Mouse (Mus musculus): ENCODE data around the gene Cdh16. TPM values are rescaled to one million over a fixed set of nuclear protein-coding genes. Genes with fewer than 3 reads are reported as not detected.
"Not testable (repeated sequence)": the region's sequence is repeated elsewhere in the genome, so short reads cannot be mapped to it uniquely, and the experiment has no call there.

Gene Cdh16
- polyA plus RNA-seq (2016; fragmentation: Nextera tagmentation; extraction: Ambion mirVana), result not detected in 2 replicates

DNA sequence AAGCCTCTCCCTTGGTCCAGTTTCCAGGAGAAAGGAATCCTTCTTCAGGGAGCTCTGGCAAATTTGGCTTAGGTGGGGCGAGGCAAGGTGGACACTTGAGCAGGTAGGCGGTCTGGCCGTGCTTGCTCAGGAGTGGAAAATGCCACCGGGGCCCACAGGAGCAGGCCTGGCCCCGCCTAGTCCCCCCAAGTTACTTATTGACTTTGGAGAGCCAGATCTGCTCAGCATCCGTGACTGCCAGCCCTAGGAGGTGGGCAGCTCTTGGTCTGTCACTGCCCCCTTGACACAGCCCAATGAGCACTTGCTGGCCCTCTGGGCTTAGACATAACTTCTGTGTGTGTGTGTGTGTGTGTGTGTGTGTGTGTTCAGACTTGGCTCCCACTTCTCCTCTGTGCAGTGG, at the start of gene Cdh16:
TSS of gene Cdh16 (minus strand) at position 236 of the 400 bp plus-strand sequence.
- H3K4me1 ChIP-seq, result no peaks in the 10 kb centered on the region
- H3K4me3 ChIP-seq, result no peak within 1 kb of the TSS
- no peak within 1 kb of the TSS for H3K27ac ChIP-seq
- H3K27me3 ChIP-seq, result peaks cover 8% of the 10 kb centered on the region
- H3K36me3 ChIP-seq, result no peaks in the 10 kb centered on the region
- WGBS, result 81% methylated on average over 6 of the region's 6 CpGs
- H3K4me2 ChIP-seq (replicated peaks), result no peak within 1 kb of the TSS
- no peak for ATAC-seq (ENCODE audit: insufficient number of reproducible peaks, insufficient read depth, low FRiP score, low TSS enrichment)
- H3K9me3 ChIP-seq, result no peaks in the 10 kb centered on the region
- H3K9ac ChIP-seq, result no peak within 1 kb of the TSS

DNA sequence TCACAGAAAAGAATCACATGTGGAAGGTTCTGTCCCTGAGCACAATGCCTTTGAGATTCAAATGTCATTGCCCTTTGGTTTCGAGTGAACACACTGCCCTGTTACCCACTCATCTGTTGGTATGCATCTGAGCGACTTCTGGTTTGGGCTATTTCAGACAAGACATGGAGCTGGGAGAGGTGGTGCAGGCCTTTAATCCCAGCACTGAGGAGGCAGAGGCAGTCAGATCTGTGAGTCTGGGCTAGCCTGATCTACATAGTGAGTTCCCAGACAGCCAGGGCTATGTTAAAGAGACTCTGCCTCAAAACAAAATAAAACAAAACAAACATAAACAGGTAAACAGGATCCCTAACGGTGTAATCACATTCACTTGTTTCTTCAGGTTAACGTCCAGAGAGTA, 31.4 kb upstream of the Cdh16 start:
- Histone ChIP-seq H3K4me2 (replicated peaks) (no peak overlapping the region), H3K9ac (no peak overlapping the region), H3K36me3 (no peaks in the 10 kb centered on the region), H3K27me3 (no peaks in the 10 kb centered on the region), H3K27ac (no peak overlapping the region), H3K9me3 (no peaks in the 10 kb centered on the region), H3K4me1 (no peaks in the 10 kb centered on the region), H3K4me3 (no peak overlapping the region)
- no peak for ATAC-seq (ENCODE audit: insufficient number of reproducible peaks, insufficient read depth, low FRiP score, low TSS enrichment)
- WGBS, result 73% methylated on average over 4 of the region's 4 CpGs

DNA sequence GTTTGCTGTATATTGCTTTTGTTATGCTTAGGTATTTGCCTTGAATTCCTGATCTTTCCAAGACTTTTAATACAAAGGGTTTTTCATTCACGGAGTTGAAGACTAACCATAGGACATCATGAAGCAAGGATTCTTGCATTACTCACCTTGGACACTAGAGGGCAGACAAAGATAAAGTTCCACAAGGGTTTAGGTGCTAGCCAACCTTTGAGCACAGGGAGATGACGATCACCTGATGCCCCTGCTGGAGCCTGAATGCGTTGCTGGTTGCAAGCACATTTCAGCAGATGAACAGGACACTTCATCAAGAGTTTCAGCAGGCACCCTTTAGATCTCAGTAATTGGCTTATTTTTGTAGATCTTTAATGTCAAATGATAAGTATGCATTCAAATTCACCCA, 30.8 kb upstream of the Cdh16 start:
- Histone ChIP-seq H3K4me1 (no peaks in the 10 kb centered on the region), H3K27ac (no peak overlapping the region), H3K27me3 (no peaks in the 10 kb centered on the region), H3K9ac (no peak overlapping the region), H3K4me2 (replicated peaks) (no peak overlapping the region), H3K9me3 (no peaks in the 10 kb centered on the region), H3K4me3 (no peak overlapping the region), H3K36me3 (no peaks in the 10 kb centered on the region)
- peak; percentile 74 for ATAC-seq (ENCODE audit: insufficient number of reproducible peaks, insufficient read depth, low FRiP score, low TSS enrichment)
- WGBS, result 6% methylated on average over 3 of the region's 3 CpGs

DNA sequence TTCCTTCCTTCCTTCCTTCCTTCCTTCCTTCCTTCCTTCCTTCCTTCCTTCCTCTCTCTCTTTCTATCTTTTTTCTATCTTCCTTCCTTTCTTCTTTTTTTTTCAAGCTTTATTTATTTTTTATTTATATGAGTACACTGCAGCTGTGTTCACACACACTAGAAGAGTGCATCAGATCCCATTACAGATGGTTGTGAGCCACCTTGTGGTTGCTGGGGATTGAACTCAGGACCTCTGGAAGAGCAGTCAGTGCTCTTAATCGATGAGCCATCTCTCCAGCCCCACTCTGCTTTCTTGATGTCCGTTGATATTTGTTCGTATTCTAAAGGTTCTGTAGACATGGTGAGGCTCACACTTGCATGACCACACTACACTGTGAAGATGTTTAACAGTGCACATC, 20.0 kb upstream of the Cdh16 start:
- not testable (repeated sequence) for H3K27me3 ChIP-seq; H3K36me3 ChIP-seq; H3K9me3 ChIP-seq; H3K27ac ChIP-seq; H3K4me2 ChIP-seq (replicated peaks); ATAC-seq (ENCODE audit: insufficient number of reproducible peaks, insufficient read depth, low FRiP score, low TSS enrichment); H3K4me3 ChIP-seq; H3K9ac ChIP-seq
- 72% methylated on average over 3 of the region's 3 CpGs for WGBS
- H3K4me1 ChIP-seq, result peaks cover 10% of the 10 kb centered on the region

DNA sequence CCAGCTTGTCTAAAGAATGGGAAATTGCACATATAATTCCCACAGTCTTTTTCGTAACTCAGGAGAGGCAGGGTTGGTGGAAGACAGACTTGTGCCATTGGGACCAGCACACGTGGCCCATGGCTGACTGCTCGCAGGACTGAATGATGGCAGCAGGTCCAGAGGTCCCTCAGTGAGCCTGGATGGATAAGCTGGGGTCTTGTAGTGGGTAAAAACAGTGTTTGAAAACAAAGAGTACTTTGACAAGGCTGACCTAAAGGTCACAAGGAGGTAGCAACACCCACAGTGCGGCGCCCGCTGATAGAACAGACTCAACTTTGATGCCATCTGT, 18.1 kb upstream of the Cdh16 start:
- 67% methylated on average over 6 of the region's 6 CpGs for WGBS
- Histone ChIP-seq H3K4me3 (peak overlapping the region; percentile 83), H3K27me3 (no peaks in the 10 kb centered on the region), H3K4me1 (peaks cover 10% of the 10 kb centered on the region), H3K27ac (no peak overlapping the region), H3K9me3 (no peaks in the 10 kb centered on the region), H3K36me3 (0 out of 2 replicates have a peak, but pooled peaks cover 9% of the 10 kb centered on the region), H3K4me2 (replicated peaks) (peak overlapping the region; percentile 90), H3K9ac (peak overlapping the region; percentile 89)
- ATAC-seq (ENCODE audit: insufficient number of reproducible peaks, insufficient read depth, low FRiP score, low TSS enrichment), result no peak

DNA sequence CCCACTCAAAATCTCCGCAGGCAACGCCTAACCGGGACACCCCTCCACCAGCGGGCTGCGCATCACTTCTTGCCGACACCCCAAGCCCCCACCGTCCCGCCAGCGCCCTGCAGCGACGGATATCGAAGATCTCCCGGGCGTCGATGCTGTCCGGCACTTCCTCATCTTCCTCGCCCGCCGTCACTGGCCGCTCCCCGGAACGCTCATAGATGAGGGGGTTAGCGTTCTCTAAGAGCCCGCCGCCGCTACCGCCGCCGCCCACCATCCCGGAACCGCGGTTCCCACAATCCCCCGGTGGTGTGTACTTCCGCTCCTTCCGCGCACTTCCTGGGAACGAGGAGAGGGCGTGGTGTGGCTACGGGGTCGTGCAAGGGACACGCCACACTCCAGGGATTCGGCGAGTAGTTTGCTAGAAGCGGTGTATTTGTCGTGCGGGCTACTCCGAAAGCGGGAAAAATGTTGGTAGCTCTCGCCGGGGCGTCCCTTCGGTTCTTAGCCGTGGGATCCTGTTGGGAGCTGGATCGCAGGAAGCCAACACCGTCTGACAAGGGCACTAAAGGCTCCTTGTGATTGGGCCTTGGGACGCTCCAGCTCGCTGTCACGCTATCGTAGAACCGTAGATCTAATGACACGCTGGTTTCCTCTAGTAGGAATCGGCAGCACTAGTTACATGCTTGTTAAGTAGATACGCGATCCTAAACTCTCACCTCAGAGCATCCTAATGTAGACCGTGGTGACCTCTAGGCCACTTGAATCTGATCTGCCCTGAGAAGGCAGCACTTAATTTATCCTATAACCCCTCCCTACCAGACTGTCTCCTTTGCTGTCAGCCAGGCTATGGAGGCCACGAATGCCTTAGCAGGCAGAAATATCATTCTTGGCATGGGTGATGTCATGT, 17.5 kb upstream of the Cdh16 start, which contains the start of gene Ciao2b:
TSS of gene Ciao2b (minus strand) at position 540 of the 898 bp plus-strand sequence.
- ATAC-seq (ENCODE audit: insufficient number of reproducible peaks, insufficient read depth, low FRiP score, low TSS enrichment), result peak; percentile 88
- H3K27ac ChIP-seq, result no peak within 1 kb of the TSS
- peak within 1 kb of the TSS; percentile 89 for H3K9ac ChIP-seq
- 0 out of 2 replicates have a peak, but pooled peaks cover 9% of the 10 kb centered on the region for H3K36me3 ChIP-seq
- no peaks in the 10 kb centered on the region for H3K9me3 ChIP-seq
- H3K4me3 ChIP-seq, result peak within 1 kb of the TSS; percentile 83
- H3K4me1 ChIP-seq, result peaks cover 10% of the 10 kb centered on the region
- no peaks in the 10 kb centered on the region for H3K27me3 ChIP-seq
- H3K4me2 ChIP-seq (replicated peaks), result peak within 1 kb of the TSS; percentile 90
- whole genome bisulfite sequencing, result under 1% methylated on average over 66 of the region's 66 CpGs

DNA sequence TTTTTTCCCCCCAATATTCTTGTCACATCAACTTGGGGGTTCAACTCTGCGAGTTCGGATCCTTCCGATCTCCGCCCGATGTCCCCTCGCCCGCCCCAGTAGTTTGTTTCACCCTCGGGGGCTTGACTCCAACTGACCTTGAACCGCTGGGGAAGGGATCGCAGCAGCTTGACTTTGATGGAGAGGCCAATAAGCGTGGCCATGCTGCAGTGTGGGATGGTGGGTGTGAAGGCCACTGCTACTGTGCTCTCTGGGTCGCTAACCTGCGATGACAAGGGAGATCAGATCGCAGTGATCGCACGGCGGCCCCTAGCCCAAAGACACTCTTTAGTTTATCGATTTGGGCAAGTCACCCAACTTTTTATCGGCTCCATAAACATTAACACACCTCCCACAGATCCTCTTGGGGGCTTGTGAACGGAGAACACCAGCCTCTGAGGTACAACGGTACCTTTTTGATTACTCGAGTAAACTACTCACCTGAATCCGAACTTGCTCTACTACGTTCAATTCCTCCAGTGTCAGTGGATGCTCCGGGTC, 16.7 kb upstream of the Cdh16 start:
- H3K4me3 ChIP-seq, result peak overlapping the region; percentile 83
- peaks cover 10% of the 10 kb centered on the region for H3K4me1 ChIP-seq
- H3K9ac ChIP-seq, result peak overlapping the region; percentile 89
- WGBS, result 12% methylated on average over 25 of the region's 25 CpGs
- H3K27ac ChIP-seq, result no peak overlapping the region
- peak overlapping the region; percentile 90 for H3K4me2 ChIP-seq (replicated peaks)
- 0 out of 2 replicates have a peak, but pooled peaks cover 9% of the 10 kb centered on the region for H3K36me3 ChIP-seq
- no peak for ATAC-seq (ENCODE audit: insufficient number of reproducible peaks, insufficient read depth, low FRiP score, low TSS enrichment)
- H3K27me3 ChIP-seq, result no peaks in the 10 kb centered on the region
- H3K9me3 ChIP-seq, result no peaks in the 10 kb centered on the region

DNA sequence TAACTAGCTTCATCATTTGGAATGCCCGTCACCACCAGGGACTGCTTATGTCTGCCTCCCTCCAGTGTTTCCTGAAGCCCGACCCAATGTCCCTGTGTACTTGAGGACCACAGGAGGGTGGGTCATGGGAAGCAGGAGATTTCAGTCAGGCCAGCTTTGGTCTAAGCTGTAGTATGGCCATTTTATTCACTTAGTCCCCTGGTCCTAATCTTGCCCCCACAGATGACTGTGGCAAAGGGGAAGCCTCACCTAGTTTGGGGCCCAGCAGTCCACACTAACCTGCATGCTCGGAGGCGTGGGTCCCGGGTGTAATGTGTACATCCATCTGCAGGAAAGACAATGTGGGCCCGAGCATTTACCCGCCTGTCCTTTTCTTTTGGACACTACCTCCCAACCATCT, 16.0 kb upstream of the Cdh16 start:
- ATAC-seq (ENCODE audit: insufficient number of reproducible peaks, insufficient read depth, low FRiP score, low TSS enrichment), result no peak
- WGBS, result 84% methylated on average over 7 of the region's 7 CpGs
- H3K4me1 ChIP-seq, result peaks cover 10% of the 10 kb centered on the region
- peak overlapping the region; percentile 90 for H3K4me2 ChIP-seq (replicated peaks)
- H3K36me3 ChIP-seq, result 0 out of 2 replicates have a peak, but pooled peaks cover 9% of the 10 kb centered on the region
- H3K27me3 ChIP-seq, result no peaks in the 10 kb centered on the region
- H3K9me3 ChIP-seq, result no peaks in the 10 kb centered on the region
- peak overlapping the region; percentile 89 for H3K9ac ChIP-seq
- no peak overlapping the region for H3K27ac ChIP-seq
- peak overlapping the region; percentile 83 for H3K4me3 ChIP-seq

DNA sequence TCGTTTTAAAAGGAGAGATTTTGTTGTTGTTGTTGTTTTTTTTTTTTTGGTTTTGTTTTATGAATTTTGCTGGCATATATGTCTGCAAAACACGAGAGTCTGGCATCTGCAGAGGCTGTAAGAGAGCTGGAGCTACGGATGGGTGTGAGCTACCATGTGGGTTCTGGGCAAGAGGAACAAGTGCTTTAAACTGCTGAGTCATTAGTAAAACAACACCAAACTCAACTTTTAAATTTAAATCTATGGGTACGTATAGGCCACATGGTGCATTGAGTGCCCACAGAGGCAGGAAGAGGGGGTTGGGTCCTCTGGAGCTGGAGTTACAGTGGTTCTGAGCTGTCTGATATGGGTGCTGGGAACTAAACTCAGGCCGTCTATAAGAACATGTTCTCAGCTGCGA, 13.8 kb upstream of the Cdh16 start:
- Histone ChIP-seq H3K9me3 (no peaks in the 10 kb centered on the region), H3K4me3 (no peak overlapping the region), H3K27ac (no peak overlapping the region), H3K4me1 (peaks cover 10% of the 10 kb centered on the region), H3K4me2 (replicated peaks) (no peak overlapping the region), H3K36me3 (0 out of 2 replicates have a peak, but pooled peaks cover 9% of the 10 kb centered on the region), H3K27me3 (no peaks in the 10 kb centered on the region), H3K9ac (no peak overlapping the region)
- no peak for ATAC-seq (ENCODE audit: insufficient number of reproducible peaks, insufficient read depth, low FRiP score, low TSS enrichment)
- 92% methylated on average over 6 of the region's 6 CpGs for WGBS

DNA sequence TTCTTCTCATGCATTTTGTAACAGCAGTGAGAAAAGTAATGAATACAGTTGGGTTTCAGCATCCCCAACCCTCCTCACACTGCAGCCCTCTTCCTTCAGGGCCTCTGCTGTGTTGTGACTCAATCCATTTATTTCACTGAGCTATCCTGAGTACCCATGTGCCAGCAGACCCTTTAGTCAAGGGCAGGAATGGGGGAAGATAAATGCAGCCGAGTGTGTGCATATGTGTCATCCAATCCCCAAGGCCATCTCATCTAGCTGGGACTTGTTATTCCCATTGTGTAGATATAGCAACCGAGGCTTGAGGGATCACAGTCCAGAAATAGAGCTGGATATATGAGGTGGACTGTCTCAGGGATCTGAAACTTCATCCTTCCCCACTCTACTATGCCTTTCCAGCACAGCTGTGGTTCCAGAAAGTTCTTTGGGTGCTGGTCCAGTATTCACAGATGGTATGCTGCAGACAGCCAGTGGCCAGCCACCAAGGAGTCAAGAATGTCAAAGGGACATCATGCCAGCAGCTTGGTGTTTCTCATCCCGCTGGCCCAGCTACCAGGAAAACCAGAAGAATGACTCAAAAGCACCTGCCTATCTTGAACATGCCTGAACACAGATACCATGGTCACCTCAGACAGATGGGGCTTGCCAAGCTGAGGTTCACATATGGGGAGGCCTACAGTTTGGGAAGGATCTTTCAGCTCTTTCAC, 11.0 kb upstream of the Cdh16 start:
- Histone ChIP-seq H3K9me3 (no peaks in the 10 kb centered on the region), H3K4me1 (peaks cover 12% of the 10 kb centered on the region), H3K27me3 (peaks cover 14% of the 10 kb centered on the region), H3K4me3 (no peak overlapping the region), H3K4me2 (replicated peaks) (no peak overlapping the region), H3K9ac (no peak overlapping the region), H3K36me3 (0 out of 2 replicates have a peak, but pooled peaks cover 9% of the 10 kb centered on the region), H3K27ac (no peak overlapping the region)
- no peak for ATAC-seq (ENCODE audit: insufficient number of reproducible peaks, insufficient read depth, low FRiP score, low TSS enrichment)
- 86% methylated on average over 3 of the region's 3 CpGs for whole genome bisulfite sequencing

DNA sequence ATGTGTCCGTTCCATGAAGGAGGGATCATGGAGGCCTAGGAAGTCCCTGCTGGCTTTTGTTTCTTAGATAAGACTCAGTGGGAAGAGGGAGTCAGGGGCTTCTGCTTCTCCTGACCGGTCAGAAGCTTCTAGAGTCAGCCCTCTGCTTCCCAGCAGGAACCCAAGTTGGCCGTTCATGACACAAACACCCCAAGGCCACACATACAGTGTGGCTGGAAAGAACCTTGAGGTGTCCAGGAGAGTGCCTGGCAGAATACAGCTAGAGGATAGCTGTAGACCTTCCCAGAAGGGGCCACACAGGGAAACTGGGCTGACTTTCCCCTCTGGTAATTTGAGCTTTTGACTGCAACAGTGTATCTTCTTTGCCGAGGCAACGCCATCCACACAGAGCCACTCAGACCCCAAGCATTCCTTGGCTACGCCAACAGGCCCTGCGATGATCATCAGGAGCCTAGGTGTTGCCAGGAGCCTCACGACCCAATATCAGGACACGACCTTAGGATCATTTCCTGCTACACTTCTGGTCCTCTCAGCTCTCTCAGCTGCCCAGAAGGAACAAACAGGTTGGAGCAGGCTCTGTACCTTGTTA, 9.1 kb upstream of the Cdh16 start:
- WGBS, result 62% methylated on average over 9 of the region's 9 CpGs
- Histone ChIP-seq H3K4me2 (replicated peaks) (no peak overlapping the region), H3K4me3 (no peak overlapping the region), H3K4me1 (peaks cover 12% of the 10 kb centered on the region), H3K9me3 (no peaks in the 10 kb centered on the region), H3K9ac (no peak overlapping the region), H3K27me3 (peaks cover 28% of the 10 kb centered on the region), H3K27ac (no peak overlapping the region), H3K36me3 (no peaks in the 10 kb centered on the region)
- ATAC-seq (ENCODE audit: insufficient number of reproducible peaks, insufficient read depth, low FRiP score, low TSS enrichment), result no peak

Data from embryonic facial prominence, embryonic 12.5 days (tissue).